Mouse (Mus musculus) erythroblast, embryonic 14.5 days (primary cell): ENCODE measurements around the gene Dop1b.

Source experiments
- GATA1 ChIP-seq: IDR thresholded peaks from 2 replicates; pipeline ENCODE4 v1.6.1; 2012; ENCODE audit warnings: low read length, inconsistent platforms, mixed read lengths
- TAL1 ChIP-seq: IDR thresholded peaks from 3 replicates; pipeline ENCODE4 v1.6.1; 2012; ENCODE audit warnings: low read length, inconsistent platforms, mixed read lengths

DNA sequence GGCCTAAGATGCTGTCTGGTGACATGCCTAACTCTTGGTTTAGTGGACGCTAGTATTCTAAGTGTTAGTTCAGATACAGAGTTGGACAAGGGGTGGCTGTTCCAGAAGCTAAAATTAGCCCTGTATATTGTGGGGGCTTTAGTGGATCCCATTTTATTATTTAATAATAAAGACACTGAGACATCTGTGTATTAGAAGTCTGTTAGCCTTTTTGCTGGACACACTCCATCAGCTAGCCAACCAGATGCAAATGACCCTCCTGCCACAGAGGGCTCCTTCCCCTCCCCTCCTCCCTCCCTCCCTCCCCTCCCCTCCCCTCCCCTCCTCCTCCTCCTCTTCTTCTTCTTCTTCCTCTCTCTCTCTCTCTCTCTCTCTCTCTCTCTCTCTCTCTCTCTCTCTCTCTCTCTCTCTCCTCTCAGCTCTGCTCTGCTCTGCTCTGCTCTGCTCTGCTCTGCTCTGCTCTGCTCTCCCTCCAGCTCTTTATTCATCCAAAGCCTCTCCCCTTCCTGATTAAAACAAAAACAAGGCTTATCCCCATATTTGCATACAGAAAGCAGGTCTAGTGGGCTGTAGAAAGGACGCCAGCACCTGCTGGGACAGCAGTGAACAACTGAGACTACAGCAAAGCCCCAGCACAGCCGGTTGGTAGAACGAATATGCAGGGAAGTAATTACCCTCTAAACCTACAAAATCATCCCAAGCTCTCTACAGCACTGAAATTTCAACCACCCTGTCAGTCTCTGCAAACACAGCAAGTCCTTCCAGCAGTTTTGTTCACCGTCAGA, 78.5 kb downstream of the Dop1b start:
- TF ChIP-seq GATA1 (no peak), TAL1 (no peak)
